Mouse (Mus musculus) ES-Bruce4 (cell line): ENCODE results near the gene Mboat1. TPM values are rescaled to one million over a fixed set of nuclear protein-coding genes. Genes with fewer than 3 reads are reported as not detected.

Source experiments
- H3K27ac ChIP-seq: 2 replicates; pipeline ENCODE4 v1.5.1; 2012; ENCODE audit warnings: low read length, inconsistent platforms; ENCODE audit not compliant: insufficient read depth
- H3K27me3 ChIP-seq: 2 replicates; pipeline ENCODE4 v1.6.1; 2012; ENCODE audit warnings: mild to moderate bottlenecking, low read length, inconsistent platforms; ENCODE audit not compliant: control insufficient read depth, poor library complexity, insufficient read depth, severe bottlenecking
- H3K36me3 ChIP-seq: 2 replicates; pipeline ENCODE4 v1.6.1; 2012; ENCODE audit warnings: inconsistent platforms, mild to moderate bottlenecking, low read length, moderate library complexity; ENCODE audit not compliant: control insufficient read depth, poor library complexity, insufficient read depth, severe bottlenecking
- H3K4me1 ChIP-seq: one replicate; pipeline ENCODE4 v1.8.1; 2011; ENCODE audit warnings: low read length; ENCODE audit not compliant: control insufficient read depth, insufficient read depth
- H3K4me3 ChIP-seq: 2 replicates; pipeline ENCODE4 v1.5.1; 2011; ENCODE audit warnings: low read depth, mild to moderate bottlenecking, low read length
- H3K9ac ChIP-seq: 2 replicates; pipeline ENCODE4 v1.6.1; 2012; ENCODE audit warnings: low read depth, mild to moderate bottlenecking, inconsistent platforms; ENCODE audit not compliant: poor library complexity, severe bottlenecking
- H3K9me3 ChIP-seq: replicated peaks from 2 replicates; pipeline ENCODE4 v1.6.1; 2012; ENCODE audit warnings: mild to moderate bottlenecking, low read length, inconsistent platforms; ENCODE audit not compliant: control insufficient read depth, poor library complexity, insufficient read depth, severe bottlenecking
- CTCF ChIP-seq: IDR thresholded peaks from one replicate; pipeline ENCODE4 v1.8.1; 2011; ENCODE audit warnings: low read depth, low read length
- EP300 ChIP-seq: IDR thresholded peaks from 2 replicates; pipeline ENCODE4 v1.6.1; 2011; ENCODE audit warnings: low read depth, low read length; ENCODE audit not compliant: insufficient read depth
- POLR2A ChIP-seq: IDR thresholded peaks from one replicate; pipeline ENCODE4 v1.8.1; 2011; ENCODE audit warnings: low read length; ENCODE audit not compliant: insufficient read depth
- polyA plus RNA-seq: library from polyadenylated mRNA; stranded (reverse); fragments of >200 nt; gene quantifications from 2 replicates; pipeline ENCODE4 v1.2.4, GENCODE M21; 2011; ENCODE audit warnings: low read depth; ENCODE audit not compliant: missing spikeins, insufficient read depth, insufficient read length

The Mboat1 gene
- polyA plus RNA-seq, 1 experiment = 6.2 TPM

DNA sequence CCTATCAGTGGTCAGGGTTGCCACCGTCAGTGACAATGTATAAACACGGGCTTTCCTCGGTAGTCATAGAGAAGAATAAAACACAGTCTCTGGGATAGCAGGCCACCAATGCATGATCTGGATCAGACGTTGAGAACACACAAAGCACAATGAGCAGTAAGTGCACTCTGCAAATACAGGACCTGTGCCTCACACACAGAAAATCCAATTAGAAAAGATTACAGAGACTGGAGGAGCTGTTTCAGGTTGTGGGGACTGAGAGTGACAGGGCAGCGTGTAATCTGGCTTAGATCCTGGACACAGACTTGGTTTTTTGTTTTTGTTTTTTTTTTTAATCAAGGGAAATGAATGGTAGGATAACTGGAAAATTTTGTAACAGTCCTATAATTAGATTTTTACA lies 128.5 kb downstream of the Mboat1 start:
- Histone ChIP-seq H3K9ac (no peak overlapping the region), H3K4me3 (no peak overlapping the region), H3K27me3 (no peaks in the 10 kb centered on the region), H3K36me3 (no peaks in the 10 kb centered on the region), H3K4me1 (no peaks in the 10 kb centered on the region), H3K27ac (no peak overlapping the region), H3K9me3 (peaks cover 3% of the 10 kb centered on the region; the same call in 1 of the 2 replicates)
- TF ChIP-seq EP300 = no peak
- TF ChIP-seq POLR2A = no peak
- TF ChIP-seq CTCF = no peak

DNA sequence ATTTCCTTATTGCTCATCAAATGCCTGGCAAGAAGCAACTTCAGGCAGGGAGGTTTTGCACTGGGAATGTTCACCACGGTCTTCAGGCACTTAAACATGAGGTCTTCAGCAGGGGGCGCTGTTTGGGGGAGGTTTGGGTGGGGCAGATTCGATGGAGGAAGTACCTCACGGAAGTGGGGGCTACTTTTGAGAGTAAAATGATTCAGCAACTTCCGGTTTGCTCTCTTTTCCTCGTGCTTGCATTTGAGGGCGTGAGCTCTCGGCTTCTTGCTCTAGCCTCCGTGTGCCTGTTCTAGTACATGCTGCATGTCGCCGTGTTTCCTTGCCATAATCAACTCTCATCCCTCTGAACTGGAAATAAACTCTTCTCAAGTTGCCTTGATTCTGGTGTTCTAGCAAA lies 129.7 kb downstream of the Mboat1 start:
- Histone ChIP-seq H3K36me3 (no peaks in the 10 kb centered on the region), H3K9me3 (peaks cover 3% of the 10 kb centered on the region; the same call in 1 of the 2 replicates), H3K27me3 (no peaks in the 10 kb centered on the region), H3K4me1 (no peaks in the 10 kb centered on the region), H3K27ac (no peak overlapping the region), H3K9ac (no peak overlapping the region), H3K4me3 (no peak overlapping the region)
- no peak for TF ChIP-seq EP300
- TF ChIP-seq POLR2A = no peak
- TF ChIP-seq CTCF = no peak

DNA sequence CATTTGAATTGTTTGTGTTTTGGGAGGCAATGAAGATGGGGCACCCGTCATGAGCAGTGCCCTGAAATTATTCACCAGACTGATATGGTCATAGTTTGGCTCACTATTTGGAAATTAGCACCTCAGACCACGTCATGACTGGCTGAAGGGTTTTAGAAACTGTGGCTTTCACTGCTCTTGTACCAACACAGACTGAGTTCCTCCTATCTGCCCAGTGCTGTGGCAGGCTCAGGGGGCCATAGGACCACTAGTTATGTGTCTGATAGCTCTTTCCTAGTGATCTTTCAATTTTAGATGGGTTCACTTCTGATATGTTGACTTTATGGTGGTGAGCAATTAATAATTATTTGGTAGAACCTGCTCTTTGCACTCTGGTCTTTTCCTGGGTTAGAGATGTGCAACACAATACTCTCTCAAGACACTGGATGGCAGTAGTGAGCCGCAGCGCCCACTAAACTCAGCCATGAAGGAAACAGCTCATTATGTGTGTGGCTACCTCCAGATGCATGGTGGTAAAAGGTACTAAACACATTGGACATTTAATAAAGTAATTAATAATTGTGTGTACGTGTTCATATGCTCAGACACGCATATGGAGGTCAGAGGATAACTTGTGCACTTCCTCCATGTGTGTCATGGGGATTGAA lies 135.9 kb downstream of the Mboat1 start:
- H3K9ac ChIP-seq = no peak overlapping the region
- no peaks in the 10 kb centered on the region for H3K4me1 ChIP-seq
- no peaks in the 10 kb centered on the region for H3K27me3 ChIP-seq
- H3K4me3 ChIP-seq = no peak overlapping the region
- H3K9me3 ChIP-seq = peaks cover 3% of the 10 kb centered on the region; the same call in 1 of the 2 replicates
- no peak overlapping the region for H3K27ac ChIP-seq
- no peaks in the 10 kb centered on the region for H3K36me3 ChIP-seq
- TF ChIP-seq CTCF (peak; percentile 66), EP300 (no peak), POLR2A (no peak)

Other genes with a start within 250 kb of the Mboat1 start
- gene E2f3, start 150.4 kb upstream of the Mboat1 start, polyA plus RNA-seq = 26.8 and 29.7 TPM in 2 replicates
- 1.3 and 1.9 TPM in 2 replicates for gene Agtr1a, start 200.0 kb downstream of the Mboat1 start, polyA plus RNA-seq